Mouse (Mus musculus) midbrain, postnatal 0 days (tissue): ENCODE results near the gene Dnmbp. TPM values are rescaled to one million over a fixed set of nuclear protein-coding genes. Genes with fewer than 3 reads are reported as not detected.

Experiments
- ATAC-seq: fragments of 200-750 bp; cut with Nextera tagmentation; 2 replicates; pipeline ENCODE4 v1.8.0; 2017; ENCODE audit warnings: moderate number of reproducible peaks, mild to moderate bottlenecking, moderate TSS enrichment, moderate library complexity; ENCODE audit not compliant: low FRiP score
- DNase-seq: peaks from one replicate; pipeline ENCODE4 v3.0.0-alpha.2; 2015; ENCODE audit warnings: low spot score
- H3K27ac ChIP-seq: fragments of 300-500 bp; sonication (generic); 2 replicates; pipeline ENCODE4 v1.5.1; 2014; ENCODE audit warnings: low read depth, mild to moderate bottlenecking, low read length, mixed read lengths
- H3K27me3 ChIP-seq: fragments of 300-500 bp; sonication (generic); 2 replicates; pipeline ENCODE4 v1.6.1; 2014; ENCODE audit warnings: low read length, control low read depth, mixed read lengths; ENCODE audit not compliant: insufficient read depth
- H3K36me3 ChIP-seq: fragments of 300-500 bp; sonication (generic); 2 replicates; pipeline ENCODE4 v1.6.1; 2014; ENCODE audit warnings: low read length, control low read depth, mixed read lengths; ENCODE audit not compliant: insufficient read depth
- H3K4me1 ChIP-seq: fragments of 300-500 bp; sonication (generic); 2 replicates; pipeline ENCODE4 v1.6.1; 2014; ENCODE audit warnings: mild to moderate bottlenecking, control low read depth, antibody characterized with exemption, low read length, mixed read lengths; ENCODE audit not compliant: insufficient read depth
- H3K4me2 ChIP-seq: fragments of 300-500 bp; sonication (generic); 2 replicates; pipeline ENCODE4 v1.6.1; 2014; ENCODE audit warnings: low read depth, mild to moderate bottlenecking, low read length, mixed read lengths; ENCODE audit not compliant: poor library complexity, severe bottlenecking
- H3K4me3 ChIP-seq: fragments of 300-500 bp; sonication (generic); 2 replicates; pipeline ENCODE4 v1.5.1; 2014; ENCODE audit warnings: low read depth, mild to moderate bottlenecking, low read length, moderate library complexity
- H3K9ac ChIP-seq: fragments of 300-500 bp; sonication (generic); replicated peaks from 2 replicates; pipeline ENCODE4 v1.6.1; 2014; ENCODE audit warnings: mild to moderate bottlenecking, low read length, moderate library complexity, mixed read lengths; ENCODE audit not compliant: poor library complexity, severe bottlenecking
- H3K9me3 ChIP-seq: fragments of 300-500 bp; sonication (generic); 2 replicates; pipeline ENCODE4 v1.6.1; 2016; ENCODE audit warnings: low read length, control low read depth
- CTCF ChIP-seq: IDR thresholded peaks from 2 replicates; pipeline ENCODE4 v1.5.1; 2016; ENCODE audit warnings: antibody characterized with exemption, mild to moderate bottlenecking
- WGBS: fragments of 180-500 bp; shearing (Covaris S2); extraction: QIAGEN DNeasy Blood & Tissue Kit; methylation state at CpG from one replicate; pipeline ENCODE4 v1.1.7; 2014; 5-methylcytosine and 5-hydroxymethylcytosine counted together
- polyA plus RNA-seq: library from polyadenylated mRNA; unstranded; fragments of >200 nt; fragmentation: Nextera tagmentation; extraction: Ambion mirVana; gene quantifications from 2 replicates; pipeline ENCODE4 v1.2.1, GENCODE M21; 2015
- total RNA-seq: library from RNA; depleted of rRNA; stranded (reverse); fragments of >200 nt; gene quantifications from 2 replicates; pipeline ENCODE4 v1.2.3, GENCODE M21; 2014

The Dnmbp gene
- total and polyA plus RNA-seq, 2 experiments from 2014 or later = 5.6 to 11.7 TPM

- Histone ChIP-seq H3K27me3 (no peaks in the 10 kb centered on the region), H3K9me3 (no peaks in the 10 kb centered on the region), H3K4me3 (no peak overlapping the region), H3K27ac (no peak overlapping the region), H3K36me3 (no peaks in the 10 kb centered on the region), H3K4me1 (no peaks in the 10 kb centered on the region), H3K9ac (no peak overlapping the region), H3K4me2 (no peak overlapping the region)
- 82% methylated on average over 9 of the region's 9 CpGs for WGBS
- ATAC-seq = no peak
- DNase-seq = no peak
- TF ChIP-seq CTCF = no peak
These were observed 45.2 kb downstream of the Dnmbp start for GRCm38 (mm10) chr19:43894821-43895220.

GRCm38 (mm10) chr19:43894070-43894469, 45.9 kb downstream of the Dnmbp start:
- no peak for DNase-seq
- no peak for TF ChIP-seq CTCF
- no peaks in the 10 kb centered on the region for H3K9me3 ChIP-seq
- no peak overlapping the region for H3K4me3 ChIP-seq
- H3K27me3 ChIP-seq = no peaks in the 10 kb centered on the region
- no peak overlapping the region for H3K4me2 ChIP-seq
- no peak overlapping the region for H3K9ac ChIP-seq
- 28% methylated on average over 7 of the region's 7 CpGs for WGBS
- no peak overlapping the region for H3K27ac ChIP-seq
- no peaks in the 10 kb centered on the region for H3K4me1 ChIP-seq
- H3K36me3 ChIP-seq = no peaks in the 10 kb centered on the region
- ATAC-seq = no peak

- no peak overlapping the region for H3K4me2 ChIP-seq
- H3K4me3 ChIP-seq = no peak overlapping the region
- no peak for TF ChIP-seq CTCF
- H3K4me1 ChIP-seq = no peaks in the 10 kb centered on the region
- no peak for ATAC-seq
- H3K9ac ChIP-seq = no peak overlapping the region
- H3K27me3 ChIP-seq = no peaks in the 10 kb centered on the region
- H3K36me3 ChIP-seq = no peaks in the 10 kb centered on the region
- H3K27ac ChIP-seq = no peak overlapping the region
- WGBS = 80% methylated on average over 5 of the region's 5 CpGs
- H3K9me3 ChIP-seq = no peaks in the 10 kb centered on the region
- DNase-seq = no peak
These were observed 49.5 kb downstream of the Dnmbp start for GRCm38 (mm10) chr19:43890487-43890886.

GRCm38 (mm10) chr19:43887725-43888124, 52.3 kb downstream of the Dnmbp start:
- Histone ChIP-seq H3K4me1 (no peaks in the 10 kb centered on the region), H3K36me3 (no peaks in the 10 kb centered on the region), H3K4me2 (no peak overlapping the region), H3K9ac (no peak overlapping the region), H3K9me3 (no peaks in the 10 kb centered on the region), H3K27me3 (no peaks in the 10 kb centered on the region), H3K27ac (no peak overlapping the region), H3K4me3 (no peak overlapping the region)
- ATAC-seq (no peak), DNase-seq (no peak)
- TF ChIP-seq CTCF = no peak
- WGBS = 69% methylated on average over 2 of the region's 2 CpGs

- DNase-seq = no peak
- Histone ChIP-seq H3K27me3 (no peaks in the 10 kb centered on the region), H3K4me3 (no peak overlapping the region), H3K9me3 (no peaks in the 10 kb centered on the region), H3K4me1 (no peaks in the 10 kb centered on the region), H3K27ac (no peak overlapping the region), H3K9ac (no peak overlapping the region), H3K36me3 (no peaks in the 10 kb centered on the region), H3K4me2 (no peak overlapping the region)
- WGBS = 90% methylated on average over 5 of the region's 5 CpGs
- TF ChIP-seq CTCF = no peak
- ATAC-seq = no peak
These were observed 52.7 kb downstream of the Dnmbp start for GRCm38 (mm10) chr19:43887242-43887641.

GRCm38 (mm10) chr19:43886371-43887099, 53.5 kb downstream of the Dnmbp start:
- no peaks in the 10 kb centered on the region for H3K36me3 ChIP-seq
- H3K4me3 ChIP-seq = no peak overlapping the region
- no peaks in the 10 kb centered on the region for H3K27me3 ChIP-seq
- H3K4me2 ChIP-seq = no peak overlapping the region
- no peaks in the 10 kb centered on the region for H3K9me3 ChIP-seq
- H3K27ac ChIP-seq = no peak overlapping the region
- no peak overlapping the region for H3K9ac ChIP-seq
- ATAC-seq = no peak
- no peak for TF ChIP-seq CTCF
- no peak for DNase-seq
- no peaks in the 10 kb centered on the region for H3K4me1 ChIP-seq
- WGBS = 91% methylated on average over 12 of the region's 12 CpGs
